Mouse (Mus musculus) heart, adult 11 months (tissue): ENCODE measurements around the gene Gm10073.
"Not testable (repeated sequence)": the region's sequence is repeated elsewhere in the genome, so short reads cannot be mapped to it uniquely, and the experiment has no call there.

Source experiments
- DNase-seq: peaks from one replicate; pipeline ENCODE4 v3.0.0; 2022

Gm10073 gene

DNA sequence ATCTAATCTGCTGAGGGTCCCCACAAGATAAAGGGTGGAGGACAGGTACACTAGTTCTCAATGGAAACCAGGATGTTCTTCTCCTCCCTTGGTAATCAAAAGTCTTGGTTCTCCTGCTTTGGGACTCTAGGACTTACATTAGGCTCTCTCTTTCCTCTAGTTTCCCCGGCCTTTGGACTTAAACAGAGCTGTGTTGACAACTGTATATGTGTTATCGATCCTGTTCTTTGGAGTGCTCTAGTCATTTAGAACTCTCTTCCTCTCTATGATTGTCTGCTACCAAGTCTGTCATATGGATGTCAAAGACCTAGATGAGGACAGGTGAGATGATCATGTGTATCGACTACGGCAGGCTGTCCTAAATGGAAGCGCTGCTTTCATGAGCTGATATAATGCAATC, 23.8 kb upstream of the Gm10073 start:
- DNase-seq = no peak

DNA sequence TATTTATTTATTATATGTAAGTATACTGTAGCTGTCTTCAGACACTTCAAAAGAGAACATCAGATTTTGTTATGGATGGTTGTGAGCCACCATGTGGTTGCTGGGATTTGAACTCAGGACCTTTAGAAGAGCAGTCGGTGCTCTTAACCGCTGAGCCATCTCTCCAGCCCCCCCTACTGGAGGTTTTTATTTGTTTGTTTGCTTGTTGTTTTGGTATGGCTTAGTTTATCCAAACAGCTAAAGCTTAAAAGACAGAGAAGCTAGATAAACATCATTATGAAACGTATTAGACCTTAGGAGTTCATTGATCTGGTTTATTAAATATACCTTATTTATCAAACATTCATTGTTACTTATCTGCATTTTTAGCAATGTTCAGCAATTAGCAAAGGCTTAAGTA, 22.4 kb upstream of the Gm10073 start:
- not testable (repeated sequence) for DNase-seq

DNA sequence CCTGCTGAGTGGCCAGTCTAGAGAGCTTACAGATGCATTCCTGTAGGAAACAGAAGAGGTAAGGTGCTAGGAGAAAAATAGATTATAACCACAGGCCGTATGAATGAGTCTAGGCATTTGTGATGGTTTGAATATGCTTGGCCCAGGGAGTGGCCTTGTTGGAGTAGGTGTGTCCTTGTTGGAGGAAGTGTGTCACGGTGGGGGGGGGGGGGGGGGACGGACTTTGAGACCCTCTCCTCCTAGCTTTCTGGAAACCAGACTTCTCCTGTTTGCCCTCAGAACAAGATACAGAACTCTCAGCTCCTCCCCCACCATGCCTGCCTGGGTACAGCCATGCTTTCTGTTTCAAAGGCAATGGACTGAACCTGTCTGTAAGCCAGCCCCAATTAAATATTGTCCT, 19.2 kb upstream of the Gm10073 start:
- DNase-seq = no peak

DNA sequence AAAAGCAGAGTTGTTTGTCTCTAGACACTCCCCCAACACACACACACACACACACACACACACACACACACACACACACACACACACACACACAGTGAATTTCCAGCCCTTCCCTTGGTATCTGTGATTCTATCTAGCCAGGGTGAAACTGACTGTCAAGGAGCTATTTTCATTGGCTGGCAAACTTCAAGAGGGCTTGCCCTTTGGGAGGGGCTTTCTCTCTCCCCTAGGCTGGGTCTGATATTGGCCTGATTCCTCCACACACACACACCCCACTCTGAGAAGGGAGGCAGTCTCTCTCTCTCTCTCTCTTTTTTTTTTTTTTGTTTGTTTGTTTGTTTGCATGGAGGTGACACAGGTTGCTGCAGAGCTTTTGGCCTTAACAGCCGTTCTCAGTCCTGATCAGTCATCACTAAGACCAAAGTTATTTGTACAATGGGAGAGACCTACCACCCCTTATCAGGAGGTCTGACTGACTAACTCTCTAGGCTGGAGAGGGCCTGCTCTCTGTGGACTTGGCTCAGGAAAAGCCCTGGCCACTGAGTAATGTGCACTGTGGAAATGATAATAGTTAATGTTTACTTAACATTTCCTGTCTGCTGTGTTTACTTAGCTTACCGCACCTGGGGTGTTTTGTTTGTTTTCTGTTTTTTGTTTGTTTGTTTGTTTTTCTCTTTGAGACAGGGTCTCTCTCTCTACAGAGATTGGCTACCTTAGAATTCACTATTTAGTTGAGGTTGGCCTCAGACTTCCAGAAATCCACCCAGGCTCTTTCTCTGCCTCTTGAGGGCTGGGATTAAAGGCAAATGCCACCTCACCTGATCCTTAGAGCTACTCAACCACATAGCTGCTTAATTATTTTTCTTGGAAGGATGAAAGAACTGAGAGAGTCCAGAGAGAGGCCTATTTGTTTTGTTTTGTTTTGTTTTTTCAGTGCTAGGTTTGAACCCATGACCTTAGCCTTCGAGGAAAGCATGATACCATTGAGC, 15.5 kb upstream of the Gm10073 start:
- no peak for DNase-seq

DNA sequence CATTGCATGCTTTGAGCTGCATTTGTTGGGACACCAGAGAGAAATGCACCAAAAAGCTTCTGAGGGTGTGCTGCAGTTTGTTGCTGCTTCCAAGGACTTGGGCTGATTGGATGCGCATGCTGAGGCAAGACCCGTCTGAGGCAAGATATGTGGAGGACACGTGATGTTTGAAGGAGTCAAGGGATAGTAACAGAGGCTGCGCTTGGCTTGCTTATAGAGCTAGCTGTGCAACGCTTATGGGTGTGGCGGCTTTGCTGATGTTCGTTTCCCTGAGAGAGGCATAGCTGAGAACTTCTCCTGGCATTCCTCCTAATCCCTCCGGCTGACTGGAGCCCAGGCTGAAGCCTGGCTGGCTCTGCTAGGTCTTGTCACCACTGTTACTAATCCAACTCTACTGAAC, 13.6 kb upstream of the Gm10073 start:
- no peak for DNase-seq

DNA sequence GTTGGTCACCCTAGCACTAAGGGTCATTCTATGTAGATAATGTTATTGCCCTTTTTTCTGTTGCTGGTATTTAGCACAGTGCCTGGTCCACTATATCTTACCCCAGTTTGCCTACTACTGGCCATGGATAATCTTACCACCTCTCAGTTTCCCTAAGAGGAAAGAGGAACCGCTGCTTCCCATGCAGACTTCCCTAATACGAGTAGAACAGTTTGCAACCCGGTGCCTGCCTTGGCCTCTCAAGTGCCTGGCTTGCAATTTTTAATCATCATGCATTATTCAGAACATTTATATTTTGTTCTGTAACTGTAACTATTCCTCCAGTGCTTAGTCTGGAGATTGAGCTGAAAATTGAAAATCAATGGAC, 12.4 kb upstream of the Gm10073 start:
- no peak for DNase-seq

DNA sequence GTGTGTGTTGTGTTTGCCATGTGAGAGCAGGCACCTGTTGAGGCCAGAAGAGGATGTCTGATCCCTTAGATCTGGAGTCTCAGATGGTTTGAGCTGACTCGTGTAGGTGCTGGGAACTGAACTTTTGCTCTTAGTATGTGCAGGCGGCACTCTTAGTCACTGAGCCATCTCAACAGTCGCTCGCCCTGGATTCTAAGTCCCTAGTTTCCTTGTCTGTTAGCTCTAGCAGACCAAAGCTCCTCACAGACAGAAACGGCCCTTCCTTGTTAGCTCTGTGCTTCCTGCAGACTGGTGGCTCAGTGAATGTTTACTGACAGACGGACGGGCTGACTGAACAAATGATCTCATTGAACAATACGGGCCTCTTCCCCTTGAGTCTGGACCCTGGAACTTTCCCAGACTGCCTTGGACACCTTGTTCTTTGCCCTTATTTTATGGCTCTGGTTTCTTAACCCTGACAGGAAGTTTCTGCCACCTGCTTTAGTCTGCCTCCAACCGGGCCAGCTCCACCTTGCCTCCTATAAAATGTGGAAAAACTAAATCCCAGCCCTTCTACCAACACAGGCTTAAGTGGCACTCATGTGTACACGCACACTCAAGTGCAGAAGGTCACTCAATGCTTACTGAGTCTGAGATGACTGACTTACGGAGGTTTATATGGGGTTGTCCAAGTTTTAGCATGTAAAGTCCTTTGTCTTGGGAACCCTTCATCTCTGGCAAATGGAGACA, 11.8 kb upstream of the Gm10073 start:
- peak; percentile 90 for DNase-seq

DNA sequence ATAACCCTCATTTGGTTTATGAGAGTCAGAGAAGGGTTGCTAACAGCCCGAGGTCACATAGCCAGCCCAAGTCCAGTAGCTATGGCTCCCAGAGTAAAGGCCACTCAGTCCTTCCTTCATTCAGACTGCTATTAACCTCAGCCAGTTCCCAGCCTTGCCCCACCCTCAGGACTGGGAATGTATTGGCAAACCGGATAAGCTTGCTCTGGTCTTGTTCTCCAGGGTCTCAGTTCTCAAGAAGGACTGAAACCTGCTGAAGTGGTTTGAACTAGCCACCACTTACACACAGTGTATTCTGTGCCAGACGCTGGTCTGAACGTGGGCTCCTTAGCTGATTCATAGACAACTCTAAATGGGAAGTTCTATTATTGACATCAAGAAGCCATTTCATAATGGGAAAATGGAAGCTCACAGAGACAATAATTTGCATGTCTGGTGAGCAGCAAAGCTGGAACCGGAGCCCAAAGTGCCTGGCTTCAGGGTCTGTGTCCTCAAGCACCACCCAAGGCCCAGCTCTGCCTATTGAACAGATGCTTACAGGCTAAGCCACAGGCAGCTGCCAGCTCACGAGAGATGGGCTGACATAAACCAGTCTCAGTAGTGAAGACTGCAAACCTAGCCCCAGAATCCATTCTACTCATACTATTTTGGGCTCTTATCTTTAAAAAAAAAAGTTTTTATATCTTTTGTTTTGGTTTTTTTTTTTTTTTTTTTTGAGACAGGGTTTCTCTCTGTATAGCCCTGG, 8.3 kb upstream of the Gm10073 start:
- no peak for DNase-seq

DNA sequence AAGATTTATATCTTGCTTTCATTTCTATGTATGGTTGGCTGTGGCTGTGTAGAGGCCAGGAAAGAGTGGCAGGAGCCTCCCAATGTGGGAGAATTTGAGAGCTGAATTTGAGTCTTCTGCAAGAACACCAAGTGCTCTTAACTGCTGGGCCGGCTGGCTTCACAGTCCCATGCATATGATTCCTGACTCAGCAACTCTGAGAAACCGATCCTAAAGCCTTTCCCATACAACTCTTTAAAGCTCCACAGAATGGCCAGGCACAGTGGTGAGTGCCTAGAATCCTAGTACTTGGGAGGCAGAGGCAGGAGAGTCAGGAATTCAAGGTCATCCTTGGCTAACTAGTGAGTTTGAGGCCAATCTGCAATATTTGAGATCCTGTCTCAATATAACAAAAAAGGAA, 6.2 kb upstream of the Gm10073 start:
- no peak for DNase-seq

DNA sequence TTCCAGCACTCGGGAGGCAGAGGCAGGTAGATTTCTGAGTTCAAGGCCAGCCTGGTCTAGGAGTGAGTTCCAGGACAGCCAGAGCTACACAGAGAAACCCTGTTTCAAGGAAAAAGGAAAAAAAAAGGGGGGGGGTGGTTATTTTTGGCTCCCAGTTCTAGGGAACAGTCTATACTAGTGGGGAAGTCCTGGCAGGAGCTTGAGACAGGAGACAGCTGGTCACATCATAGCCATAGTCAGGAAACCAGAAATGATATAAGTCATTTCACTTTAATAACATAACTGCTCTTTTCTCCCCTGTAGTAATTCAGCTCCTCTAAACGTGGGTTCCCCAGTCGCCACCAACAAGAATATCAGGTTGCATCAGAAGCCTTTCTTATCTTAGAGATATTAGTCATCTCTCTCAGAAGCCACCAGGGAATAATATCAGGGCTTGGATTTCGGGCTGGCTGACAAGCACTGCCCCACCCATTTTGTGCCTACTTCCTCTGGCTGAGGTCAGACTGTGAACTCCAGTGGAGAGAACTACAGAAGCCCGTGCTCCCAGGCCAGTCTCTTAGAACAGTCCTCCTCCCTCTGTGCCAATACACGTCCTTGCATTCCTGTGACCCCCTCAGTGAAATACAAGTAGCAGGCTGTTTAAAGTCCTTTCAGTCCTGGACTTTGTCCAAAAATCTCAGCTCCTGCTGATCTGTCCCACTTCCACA, 3.7 kb upstream of the Gm10073 start:
- peak; percentile 89 for DNase-seq

DNA sequence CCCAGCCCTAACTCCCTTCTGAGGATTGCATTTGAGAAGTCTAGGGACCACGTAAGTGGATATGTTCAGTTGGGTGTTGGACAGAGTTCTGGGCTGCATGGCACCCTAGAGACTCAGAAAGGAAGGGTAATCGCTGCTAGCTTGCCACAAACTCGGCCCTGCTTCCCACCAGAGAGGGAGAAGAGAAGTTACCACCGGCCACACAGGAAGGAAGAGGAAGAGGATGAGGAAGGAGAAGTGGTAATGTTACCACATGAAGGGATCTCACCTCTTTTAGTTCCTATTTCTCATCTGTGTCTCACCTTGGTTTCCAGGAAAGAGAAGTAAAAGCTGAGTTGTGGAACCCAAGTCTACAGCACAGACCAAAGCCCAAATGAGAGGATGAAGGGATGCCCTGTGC, 1.0 kb upstream of the Gm10073 start:
- no peak for DNase-seq

DNA sequence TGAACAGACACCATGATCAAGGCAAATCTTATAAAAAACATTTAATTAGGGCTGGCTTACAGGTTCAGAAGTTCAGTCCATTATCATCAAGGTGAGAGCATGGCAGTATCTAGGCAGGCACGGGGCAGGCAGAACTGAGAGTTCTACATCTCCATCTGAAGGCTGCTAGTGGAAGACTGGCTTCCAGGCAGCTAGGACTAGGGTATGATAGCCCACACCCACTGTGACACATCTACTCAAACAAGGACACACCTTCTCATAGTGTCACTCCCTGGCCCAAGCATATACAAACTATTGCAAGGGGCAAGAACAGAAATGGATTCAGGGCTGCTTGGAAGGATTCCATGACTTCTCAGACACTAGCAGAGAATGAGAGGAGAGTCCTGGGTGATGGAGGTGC, 1.1 kb downstream of the Gm10073 start:
- DNase-seq = not testable (repeated sequence)

DNA sequence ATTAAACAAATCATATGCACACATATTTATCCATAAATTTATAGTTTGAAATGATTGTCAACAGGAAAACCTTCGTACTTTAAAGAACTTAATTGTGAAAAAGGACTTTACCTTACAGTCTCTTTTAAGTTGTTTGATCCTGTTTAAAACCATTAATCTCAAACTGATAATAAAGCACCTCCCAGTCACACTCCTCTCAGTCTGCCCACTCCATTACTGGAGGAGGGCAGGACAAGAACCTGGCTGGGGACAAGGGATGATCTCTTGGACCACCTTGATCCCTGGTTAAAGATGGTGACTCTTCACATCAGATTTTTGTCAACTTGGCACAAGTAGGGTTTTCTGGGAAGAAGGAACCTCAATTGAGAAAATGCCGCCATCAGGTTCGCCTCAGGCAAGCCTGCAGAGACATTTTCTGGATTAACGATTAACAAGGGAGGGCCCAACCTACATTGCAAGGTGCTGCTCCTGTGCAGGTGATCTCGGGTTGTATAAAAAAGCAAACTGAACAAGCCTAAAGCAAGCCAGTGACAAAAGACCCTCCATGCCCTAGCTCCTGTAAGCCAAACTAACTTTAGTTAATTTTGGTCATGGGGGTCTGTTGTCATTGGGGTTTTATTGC, 1.6 kb downstream of the Gm10073 start:
- DNase-seq = no peak

DNA sequence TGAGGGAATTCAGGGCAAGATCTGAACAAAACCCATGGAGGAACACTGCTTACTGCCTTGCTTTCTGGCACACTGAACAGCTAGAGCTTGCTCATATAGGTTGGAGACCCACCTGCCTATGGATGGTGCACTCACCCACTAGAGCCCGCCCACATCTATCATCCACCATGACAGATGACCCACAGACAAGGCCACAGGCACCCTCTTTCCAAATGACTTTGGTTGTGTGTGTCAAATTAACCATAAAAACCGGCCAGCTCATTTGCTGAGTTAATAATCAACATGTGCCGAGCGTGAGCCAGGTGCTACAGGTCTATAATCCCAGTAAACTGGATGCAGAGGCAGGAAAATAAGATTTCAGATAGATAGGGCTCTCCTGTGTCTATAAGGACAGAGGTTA, 2.9 kb downstream of the Gm10073 start:
- DNase-seq = no peak

DNA sequence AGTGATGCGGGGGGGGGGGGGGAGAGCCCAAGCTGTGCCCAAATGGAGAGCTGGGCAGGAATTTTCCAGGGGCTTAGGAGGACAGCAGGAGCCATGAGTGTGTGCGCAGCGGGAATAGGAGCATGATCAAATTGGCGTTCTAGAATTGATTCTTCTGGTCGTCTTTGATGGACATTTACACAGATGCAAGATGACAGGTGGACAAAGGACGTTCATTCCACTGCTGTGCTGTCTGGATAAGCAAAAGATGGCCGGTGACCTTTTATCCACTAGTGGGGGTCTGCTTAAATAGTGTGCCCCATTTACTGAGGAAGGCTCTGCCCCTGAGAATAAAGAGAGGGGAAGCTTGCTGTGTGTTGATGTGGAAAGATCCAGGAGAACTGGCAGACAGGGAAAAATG, 4.3 kb downstream of the Gm10073 start:
- no peak for DNase-seq

DNA sequence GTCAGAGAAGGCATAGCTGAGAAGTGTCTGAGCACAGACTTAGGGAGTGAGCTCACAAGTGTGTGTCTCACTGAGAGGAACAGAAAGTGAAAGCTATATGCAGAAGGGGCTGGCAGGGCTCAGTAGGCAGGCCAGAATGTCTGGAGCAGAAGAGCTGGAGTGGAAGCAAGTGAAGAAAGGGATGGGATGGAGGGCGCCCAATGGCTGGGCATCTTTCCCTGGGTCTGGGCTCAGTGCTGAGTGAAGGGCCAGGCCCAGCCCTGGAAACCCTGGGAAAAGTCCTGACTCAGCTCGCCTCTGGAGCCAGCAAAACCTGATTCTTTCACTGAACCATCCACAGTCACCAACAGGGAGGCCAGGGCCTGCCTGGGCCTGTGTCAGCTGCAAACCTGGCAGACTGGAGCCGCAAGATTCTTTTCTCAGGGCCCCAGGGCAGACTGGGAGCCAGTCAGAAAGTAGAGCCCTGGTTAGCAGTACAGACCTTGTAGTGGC, 9.5 kb downstream of the Gm10073 start:
- DNase-seq = peak; percentile 94

DNA sequence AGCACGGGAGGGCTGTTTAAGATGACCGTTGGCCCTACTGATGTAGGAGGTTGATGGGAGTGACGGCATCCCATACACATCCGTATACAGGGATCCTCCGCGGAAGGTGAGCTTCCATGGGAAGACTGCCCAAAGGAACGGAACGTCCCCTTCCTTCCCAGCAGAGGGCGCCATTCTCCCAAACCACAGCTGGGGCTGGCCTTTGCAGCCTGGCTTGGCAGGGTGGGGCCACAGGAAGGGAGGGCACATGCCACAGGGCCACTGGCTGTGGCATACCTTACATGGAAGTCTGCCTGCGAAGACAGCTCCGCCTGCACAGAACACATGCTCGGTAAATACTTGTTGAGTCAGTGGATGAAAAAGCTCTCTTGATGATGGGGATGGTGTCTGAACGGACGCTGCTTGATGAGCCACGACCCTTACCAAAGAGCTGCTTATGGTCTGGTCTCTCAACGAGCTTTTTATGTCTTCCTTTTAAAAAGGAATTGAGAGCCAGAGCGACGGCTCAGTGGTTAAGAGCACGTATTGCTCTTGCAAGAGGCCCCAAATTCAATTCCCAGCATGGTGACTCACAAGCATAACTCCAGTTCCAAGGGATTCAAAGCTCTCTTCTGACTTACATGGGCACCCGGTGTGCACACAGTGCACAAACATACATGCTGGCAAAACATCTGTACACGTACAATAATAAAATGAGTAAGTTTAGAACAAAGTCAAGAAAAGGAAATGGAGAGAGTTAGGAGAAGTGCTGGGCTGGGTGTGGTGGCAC, 12.0 kb downstream of the Gm10073 start:
- peak; percentile 95 for DNase-seq

DNA sequence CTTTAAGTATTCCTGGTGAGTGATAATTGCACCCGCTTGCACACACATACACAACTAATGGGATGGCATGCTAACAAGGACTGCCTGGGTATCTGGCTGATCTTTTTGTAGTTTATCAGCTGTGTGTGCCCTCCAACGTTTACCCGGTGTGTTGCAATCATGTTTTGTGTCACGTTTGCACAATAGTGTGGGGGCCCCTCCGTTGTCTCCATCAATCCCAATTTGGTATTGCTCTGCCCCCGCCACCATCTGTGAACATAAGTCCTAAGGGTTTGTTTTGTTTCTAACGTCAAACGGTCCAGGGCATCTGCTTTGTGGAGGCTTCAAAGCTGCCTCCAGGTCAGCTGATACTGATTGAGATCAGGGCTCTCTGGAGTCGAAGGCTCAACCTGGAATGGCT, 13.4 kb downstream of the Gm10073 start:
- no peak for DNase-seq

DNA sequence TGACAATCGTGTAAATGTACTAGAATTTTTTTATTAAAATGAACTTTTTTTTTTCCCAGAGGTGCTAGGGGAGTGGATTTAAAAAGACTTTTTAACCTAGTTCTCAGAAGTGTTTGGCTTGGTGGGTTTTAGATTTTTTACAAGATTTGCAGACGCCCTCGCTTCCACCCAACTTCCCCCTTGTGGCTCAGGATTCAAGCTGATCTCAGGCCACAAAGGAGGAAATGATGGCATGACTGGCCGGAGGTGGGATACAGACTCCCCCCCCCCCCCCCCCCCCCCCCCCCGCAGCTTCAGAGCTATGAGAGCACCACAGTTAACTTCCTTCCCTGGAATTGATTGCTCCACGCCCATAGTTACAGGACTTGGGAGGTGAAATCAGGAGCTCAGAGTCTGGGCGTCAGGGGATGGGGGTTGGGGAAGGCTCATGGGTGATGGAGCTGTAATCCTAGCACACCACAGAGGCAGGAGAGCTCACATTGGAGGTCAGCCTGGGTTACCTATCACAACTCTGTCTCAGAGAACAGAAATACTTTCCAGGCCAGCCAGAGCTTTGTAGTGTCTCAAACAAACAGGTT, 17.1 kb downstream of the Gm10073 start:
- DNase-seq = no peak

DNA sequence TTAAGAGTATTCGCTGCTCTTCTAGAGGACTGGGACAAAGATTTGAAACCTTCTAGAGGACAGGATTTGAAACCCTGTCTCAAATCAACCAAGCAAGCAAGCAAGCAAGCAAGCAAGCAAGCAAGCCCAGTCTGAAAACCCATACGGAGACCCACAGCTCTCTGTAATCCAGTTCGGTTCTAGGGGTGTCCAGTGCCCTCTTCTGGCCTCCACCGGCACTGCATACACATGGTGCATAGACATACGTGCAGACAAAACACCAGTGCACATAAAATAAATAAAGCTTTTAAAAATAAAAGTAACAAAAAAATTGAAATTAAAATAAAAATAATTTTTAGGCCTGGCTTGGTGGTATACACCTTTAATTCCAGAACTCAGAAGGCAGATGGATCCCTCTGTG, 19.2 kb downstream of the Gm10073 start:
- DNase-seq = no peak

DNA sequence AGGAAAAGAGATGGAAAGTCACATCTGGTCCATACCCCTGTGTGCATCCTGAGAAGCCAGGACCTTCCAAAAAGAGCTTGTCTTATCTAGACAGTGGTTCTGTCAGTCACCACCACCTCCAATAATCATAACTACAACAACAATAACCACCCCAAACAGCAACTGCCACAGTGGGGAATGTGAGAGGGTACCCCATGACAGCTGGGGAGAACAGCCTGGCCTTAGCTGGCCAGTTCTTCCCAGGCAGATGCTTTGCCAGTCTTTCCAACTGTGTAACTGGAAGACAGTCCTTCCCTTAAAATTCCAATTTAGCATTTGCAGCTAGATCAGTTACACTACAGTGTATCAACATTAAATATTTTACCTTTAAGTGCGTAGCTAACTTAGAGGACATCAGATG, 22.4 kb downstream of the Gm10073 start:
- DNase-seq = no peak
